In genomic region chr4:57735426-57735825, GRCm38 (mm10) we compare ENCODE assay signal across 19 mouse cellular contexts. TPM values are rescaled to one million over a fixed set of nuclear protein-coding genes. Genes with fewer than 3 reads are reported as not detected.
A peak's percentile ranks its signal among the peaks of the same experiment; 100 is the strongest.
DNase-seq lines count a peak whose midpoint lies in the region; TF ChIP-seq lines count a peak whose summit lies in the region.
"Had no signal": no experiment of that assay in that cellular context is flagged by ENCODE, and none has a peak within 500 bp of the region (broad histone marks: within the 10 kb centered on the region; RNA-seq: fewer than 3 reads in every experiment).

No protein-coding gene starts in this region.

- no peaks in the 10 kb centered on the region for H3K79me2 ChIP-seq in C2C12 (ENCODE audit: control insufficient read depth, insufficient read depth)

- TF ChIP-seq CTCF in C2C12 (IDR thresholded peaks at IDR 0.05; ENCODE audit: control insufficient read depth, insufficient read depth, insufficient read length), result no peak

- DNase-seq in gastrocnemius, postnatal 10 days, result peak; percentile 31
- no peak for DNase-seq in gastrocnemius, adult 8-10 months (ENCODE audit: low spot score in 2 of 2)
- DNase-seq in adrenal gland, postnatal 36 days, result peak; percentile 78 to 86
- peak; percentile 79 for DNase-seq in kidney, postnatal 10 days
- DNase-seq in cerebellum, adult 11 months, result no peak
- no peak for DNase-seq in forebrain, embryonic 10.5 days (ENCODE audit: extremely low spot score, low spot score)
- DNase-seq in cerebellum, postnatal 25 days, result no peak
- DNase-seq: B cell, adult 2 months; cerebellum, postnatal 14 days; heart, postnatal 36 days; liver, embryonic 13.5 days; lung, postnatal 14 days; right cerebral cortex, postnatal 4 days; thymus, postnatal 14 days had no signal

- no peak overlapping the region for H3K4me3 ChIP-seq in C2C12 (ENCODE audit: insufficient read depth, poor library complexity, severe bottlenecking)
- H3K4me3 ChIP-seq in forebrain, embryonic 10.5 days, result no peak overlapping the region
- H3K4me3 ChIP-seq: embryonic facial prominence, embryonic 12.5 days; forebrain, embryonic 13.5 days; layer of hippocampus, adult 2 months; liver, embryonic 13.5 days; midbrain, embryonic 12.5 days had no signal

- no peaks in the 10 kb centered on the region for H3K9me3 ChIP-seq in forebrain, embryonic 10.5 days
- H3K9me3 ChIP-seq: embryonic facial prominence, embryonic 12.5 days; liver, embryonic 13.5 days; midbrain, embryonic 12.5 days had no signal

- H3ac ChIP-seq in C2C12 (ENCODE audit: control insufficient read depth, insufficient read length, low read depth), result no peak overlapping the region

- WGBS in forebrain, embryonic 10.5 days, result 90% methylated on average over 5 of the region's 5 CpGs

- peaks cover 18% of the 10 kb centered on the region for H3K4me1 ChIP-seq in forebrain, embryonic 10.5 days
- H3K4me1 ChIP-seq: liver, embryonic 13.5 days had no signal

- H3K79me3 ChIP-seq in C2C12 (ENCODE audit: low read depth), result no peaks in the 10 kb centered on the region

- H3K27me3 ChIP-seq in C2C12 (ENCODE audit: control insufficient read depth, insufficient read depth, insufficient read length), result no peaks in the 10 kb centered on the region
- peaks cover 6% of the 10 kb centered on the region; the same call in 1 of the 2 replicates for H3K27me3 ChIP-seq in forebrain, embryonic 10.5 days (ENCODE audit: poor library complexity, severe bottlenecking)
- H3K27me3 ChIP-seq: embryonic facial prominence, embryonic 12.5 days; forebrain, embryonic 13.5 days; liver, embryonic 13.5 days; midbrain, embryonic 12.5 days had no signal

- H3K36me3 ChIP-seq in C2C12 (ENCODE audit: control insufficient read depth, insufficient read depth), result peaks cover 3% of the 10 kb centered on the region
- no peaks in the 10 kb centered on the region for H3K36me3 ChIP-seq in forebrain, embryonic 10.5 days (replicated peaks)
- H3K36me3 ChIP-seq: embryonic facial prominence, embryonic 12.5 days; liver, embryonic 13.5 days; midbrain, embryonic 12.5 days had no signal

- no peak overlapping the region for H3K27ac ChIP-seq in forebrain, embryonic 10.5 days
- H3K27ac ChIP-seq: embryonic facial prominence, embryonic 12.5 days; forebrain, embryonic 13.5 days; layer of hippocampus, adult 2 months; liver, embryonic 13.5 days; midbrain, embryonic 12.5 days had no signal

TF ChIP-seq in C2C12, 6 proteins besides CTCF, POLR2A, EP300 and RAD21:
- peak; percentile 79 for TF ChIP-seq FOSL1 (IDR thresholded peaks at IDR 0.05; ENCODE audit: insufficient read depth, low read length, poor library complexity, severe bottlenecking)
- no peak for TF ChIP-seq CEBPB (IDR thresholded peaks at IDR 0.05; ENCODE audit: low read depth)
- TF ChIP-seq MYOG (IDR thresholded peaks at IDR 0.05; ENCODE audit: control insufficient read depth, extremely low read depth, insufficient read length), result no peak
- TF ChIP-seq MYOD1 (IDR thresholded peaks at IDR 0.05; ENCODE audit: control insufficient read depth, insufficient read length, low read depth), result peak; percentile 63
- no peak for TF ChIP-seq USF1 (IDR thresholded peaks at IDR 0.05; ENCODE audit: low read depth)
- TF ChIP-seq MAX (IDR thresholded peaks at IDR 0.05), result peak; percentile 33

RNA-seq across cellular contexts. Expression of gene Akap2, which starts 18.0 kb away (rescaled TPM):
- 10 to 100 TPM; 35.9 to 43.1 TPM for total RNA-seq in gastrocnemius, postnatal 10 days (2021)
- 10 to 100 TPM; 16.7 to 33.5 (median 23.6) TPM for total RNA-seq in gastrocnemius, adult 8-10 months (2022)
- 37.0 TPM for polyA plus RNA-seq in C2C12 (2012; fragmentation: generic; extraction: Trizol)
- 100 to 1,000 TPM; 156 to 161 TPM for total RNA-seq in adrenal gland, postnatal 36 days (2021)
- polyA plus RNA-seq in forebrain, embryonic 10.5 days (2016; fragmentation: Nextera tagmentation; extraction: Ambion mirVana), result 15.4 and 18.3 TPM in 2 replicates

Comparison
In these comparisons a context has a peak if more than half of its experiments do, and no peak if none do; other contexts are left out.
1. DNase-seq: peak in gastrocnemius, postnatal 10 days (single experiment), adrenal gland, postnatal 36 days (2 of 2) and kidney, postnatal 10 days (single experiment); none in gastrocnemius, adult 8-10 months (0 of 2), cerebellum, adult 11 months (single experiment), forebrain, embryonic 10.5 days (single experiment) and cerebellum, postnatal 25 days (0 of 2).